Mouse (Mus musculus) midbrain, embryonic 10.5 days (tissue): Measurements from ENCODE around the gene Rtn4ip1. TPM values are rescaled to one million over a fixed set of nuclear protein-coding genes. Genes with fewer than 3 reads are reported as not detected.
A peak's percentile ranks its signal among the peaks of the same experiment; 100 is the strongest.
"Not testable (repeated sequence)": the region's sequence is repeated elsewhere in the genome, so short reads cannot be mapped to it uniquely, and the experiment has no call there.

Experiments
- DNase-seq: peaks from one replicate; pipeline ENCODE4 v3.0.0-alpha.2; 2017; ENCODE audit warnings: low spot score
- H3K27ac ChIP-seq: fragments of 300-500 bp; sonication (generic); replicated peaks from 2 replicates; pipeline ENCODE4 v1.5.1; 2016; ENCODE audit warnings: mild to moderate bottlenecking
- H3K27me3 ChIP-seq: fragments of 300-500 bp; sonication (generic); 2 replicates; pipeline ENCODE4 v1.6.1; 2016; ENCODE audit warnings: low read depth, mild to moderate bottlenecking; ENCODE audit not compliant: poor library complexity, severe bottlenecking
- H3K36me3 ChIP-seq: fragments of 300-500 bp; sonication (generic); 2 replicates; pipeline ENCODE4 v1.6.1; 2016; ENCODE audit warnings: mild to moderate bottlenecking, moderate library complexity
- H3K4me1 ChIP-seq: fragments of 300-500 bp; sonication (generic); 2 replicates; pipeline ENCODE4 v1.6.1; 2016
- H3K4me3 ChIP-seq: fragments of 300-500 bp; sonication (generic); 2 replicates; pipeline ENCODE4 v1.5.1; 2016; ENCODE audit warnings: mild to moderate bottlenecking, moderate library complexity
- H3K9me3 ChIP-seq: fragments of 300-500 bp; sonication (generic); replicated peaks from 2 replicates; pipeline ENCODE4 v1.6.1; 2016; ENCODE audit warnings: mild to moderate bottlenecking
- WGBS: fragments of 180-500 bp; shearing (Covaris S2); methylation state at CpG from one replicate; pipeline ENCODE4 v1.1.7; 2016; 5-methylcytosine and 5-hydroxymethylcytosine counted together
- polyA plus RNA-seq: library from polyadenylated mRNA; unstranded; fragments of >200 nt; fragmentation: Nextera tagmentation; extraction: Ambion mirVana; gene quantifications from 2 replicates; pipeline ENCODE4 v1.2.1, GENCODE M21; 2016

Gene Rtn4ip1
- polyA plus RNA-seq, 1 experiment from 2014 or later: 20.5 TPM

DNA sequence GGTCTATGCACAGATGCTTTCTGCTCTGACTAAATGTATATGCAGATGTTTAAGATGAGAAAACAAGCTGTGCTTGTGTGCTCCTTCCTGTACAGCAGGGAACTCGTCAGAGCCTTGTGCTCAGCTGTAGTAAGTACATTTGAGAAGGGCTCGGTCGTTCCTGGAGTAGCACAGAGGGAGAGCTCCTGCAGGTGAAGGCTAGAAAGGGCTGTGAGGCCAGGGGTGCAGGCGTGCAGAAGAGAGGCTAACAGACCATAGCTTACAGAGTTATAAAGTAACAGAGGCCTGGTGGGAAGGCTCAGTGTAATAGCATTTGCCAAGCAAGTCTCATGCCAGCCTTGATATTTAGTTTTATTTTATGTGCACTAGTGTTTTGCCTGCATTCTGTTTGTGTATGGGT is 43.8 kb downstream of the Rtn4ip1 start:
- H3K9me3 ChIP-seq: no peaks in the 10 kb centered on the region
- DNase-seq: no peak
- 83% methylated on average over 4 of the region's 4 CpGs for WGBS

DNA sequence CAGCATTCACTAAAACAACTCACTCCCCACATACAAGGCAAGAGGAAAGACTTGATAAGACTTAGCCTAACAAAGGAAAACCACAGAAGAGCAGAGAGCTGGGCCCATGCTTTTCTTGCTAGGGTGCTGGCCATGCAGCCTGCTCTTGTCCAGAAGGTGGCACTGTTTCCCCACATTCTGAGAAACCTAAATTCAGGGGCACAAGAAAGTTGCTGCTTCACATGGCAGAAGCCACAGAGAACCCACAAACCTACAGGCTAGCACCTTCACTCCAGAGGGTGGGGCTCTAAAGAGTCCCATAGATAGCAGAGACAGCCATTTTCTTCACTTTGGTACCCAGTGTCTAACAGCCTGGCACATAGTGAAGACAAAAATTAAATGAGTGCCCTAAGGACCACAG is 52.3 kb downstream of the Rtn4ip1 start:
- Histone ChIP-seq H3K4me1 (no peaks in the 10 kb centered on the region; the same call in 1 of the 2 replicates), H3K27me3 (no peaks in the 10 kb centered on the region), H3K9me3 (no peaks in the 10 kb centered on the region), H3K36me3 (peaks cover 4% of the 10 kb centered on the region), H3K4me3 (no peak overlapping the region), H3K27ac (no peak overlapping the region)
- DNase-seq: peak; percentile 73

More for the DNA sequence above, 43.8 kb downstream of the Rtn4ip1 start:
- Histone ChIP-seq H3K27me3 (no peaks in the 10 kb centered on the region), H3K4me1 (peaks cover 29% of the 10 kb centered on the region), H3K27ac (no peak overlapping the region), H3K4me3 (no peak overlapping the region), H3K36me3 (peaks cover 19% of the 10 kb centered on the region)

DNA sequence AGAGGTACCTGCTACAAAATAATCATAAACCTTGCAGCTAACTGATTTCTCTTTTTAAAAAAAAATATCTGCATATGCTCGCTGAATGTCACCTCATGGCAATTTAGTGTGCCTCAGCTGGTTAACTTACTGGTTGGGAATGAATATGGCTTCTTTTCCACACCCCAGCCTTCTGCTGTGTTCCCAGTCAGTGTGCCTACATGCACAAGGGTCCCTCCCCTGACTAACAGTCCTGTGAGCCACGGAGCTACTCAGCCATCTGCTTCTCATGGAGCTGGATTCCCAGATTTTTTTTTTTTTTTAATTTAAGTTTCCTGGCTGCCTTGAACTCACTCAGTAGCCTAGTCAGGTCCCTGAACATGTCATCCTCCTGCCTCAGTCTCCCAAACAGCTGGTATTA is 63.3 kb downstream of the Rtn4ip1 start:
- Histone ChIP-seq H3K27ac (no peak overlapping the region), H3K36me3 (no peaks in the 10 kb centered on the region), H3K4me1 (no peaks in the 10 kb centered on the region), H3K9me3 (no peaks in the 10 kb centered on the region), H3K27me3 (no peaks in the 10 kb centered on the region), H3K4me3 (no peak overlapping the region)
- DNase-seq: no peak
- 67% methylated on average over 2 of the region's 2 CpGs for WGBS

DNA sequence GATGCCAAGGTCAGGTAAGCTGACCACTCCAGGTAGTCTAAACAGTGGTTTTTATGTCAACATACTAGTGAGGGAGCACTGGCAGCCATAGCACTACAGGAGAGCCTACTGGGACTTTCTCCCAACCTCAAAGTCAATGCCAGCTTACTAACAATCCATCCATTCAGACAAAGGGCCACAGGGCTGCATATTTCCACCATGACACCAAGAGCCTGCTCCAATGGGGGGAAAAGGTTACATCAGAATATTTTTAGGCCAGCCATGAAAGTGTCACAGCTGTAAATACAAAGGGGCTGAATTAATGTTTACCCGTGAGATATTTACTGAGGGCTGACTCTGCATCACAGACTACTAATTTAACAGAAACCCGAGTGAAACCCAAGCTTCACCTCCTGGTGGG is 71.6 kb downstream of the Rtn4ip1 start:
- Histone ChIP-seq H3K9me3 (no peaks in the 10 kb centered on the region), H3K27me3 (no peaks in the 10 kb centered on the region), H3K27ac (no peak overlapping the region), H3K4me3 (no peak overlapping the region), H3K4me1 (no peaks in the 10 kb centered on the region), H3K36me3 (no peaks in the 10 kb centered on the region)
- WGBS: 72% methylated on average over 2 of the region's 2 CpGs
- DNase-seq: no peak

DNA sequence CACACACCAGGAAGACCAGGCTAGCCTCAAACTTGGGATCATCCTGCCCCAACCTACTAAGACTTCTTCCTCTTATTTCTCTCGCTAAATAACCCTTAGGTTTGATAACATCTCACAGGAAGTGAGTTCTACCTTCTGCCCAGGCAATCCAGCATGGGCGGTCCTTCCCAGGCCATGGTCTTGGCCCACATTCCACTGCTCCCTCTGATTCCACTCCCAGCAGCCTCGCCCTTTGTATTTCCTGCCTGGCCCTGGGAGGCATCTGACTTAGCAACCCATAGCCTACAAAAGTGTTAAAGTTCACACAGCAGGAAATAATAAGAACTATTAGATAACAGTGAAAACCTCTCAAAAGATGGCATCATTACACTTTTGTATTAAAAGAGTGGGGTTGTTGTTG is 75.7 kb downstream of the Rtn4ip1 start:
- no peaks in the 10 kb centered on the region for H3K36me3 ChIP-seq
- no peaks in the 10 kb centered on the region for H3K4me1 ChIP-seq
- DNase-seq: no peak
- no peaks in the 10 kb centered on the region for H3K27me3 ChIP-seq
- H3K4me3 ChIP-seq: no peak overlapping the region
- H3K9me3 ChIP-seq: no peaks in the 10 kb centered on the region
- no peak overlapping the region for H3K27ac ChIP-seq
- 72% methylated on average over 3 of the region's 3 CpGs for WGBS

DNA sequence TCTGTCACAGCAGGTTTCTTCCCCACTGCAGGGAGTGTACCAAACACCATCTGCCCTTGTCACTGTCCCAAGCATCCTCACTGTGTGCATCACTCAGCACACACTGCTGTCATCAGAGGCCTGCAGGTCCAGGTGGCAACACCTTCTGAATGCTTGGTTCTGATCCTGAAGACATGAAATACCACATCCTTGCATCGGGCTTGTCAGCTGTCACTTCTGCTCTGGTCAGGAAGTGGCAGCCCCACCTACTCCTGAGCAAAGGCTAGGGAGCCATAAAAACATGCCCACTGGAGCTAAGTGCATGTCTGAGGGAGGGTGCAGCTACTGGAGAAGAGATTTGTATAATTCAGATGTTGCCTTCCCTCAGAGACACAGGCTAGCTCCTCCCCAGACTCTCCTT is 78.5 kb downstream of the Rtn4ip1 start:
- H3K27me3 ChIP-seq: no peaks in the 10 kb centered on the region
- no peak overlapping the region for H3K4me3 ChIP-seq
- H3K27ac ChIP-seq: no peak overlapping the region
- no peaks in the 10 kb centered on the region for H3K4me1 ChIP-seq
- no peak for DNase-seq
- H3K36me3 ChIP-seq: no peaks in the 10 kb centered on the region
- WGBS: 86% methylated on average over 1 of the region's 1 CpGs
- H3K9me3 ChIP-seq: no peaks in the 10 kb centered on the region

DNA sequence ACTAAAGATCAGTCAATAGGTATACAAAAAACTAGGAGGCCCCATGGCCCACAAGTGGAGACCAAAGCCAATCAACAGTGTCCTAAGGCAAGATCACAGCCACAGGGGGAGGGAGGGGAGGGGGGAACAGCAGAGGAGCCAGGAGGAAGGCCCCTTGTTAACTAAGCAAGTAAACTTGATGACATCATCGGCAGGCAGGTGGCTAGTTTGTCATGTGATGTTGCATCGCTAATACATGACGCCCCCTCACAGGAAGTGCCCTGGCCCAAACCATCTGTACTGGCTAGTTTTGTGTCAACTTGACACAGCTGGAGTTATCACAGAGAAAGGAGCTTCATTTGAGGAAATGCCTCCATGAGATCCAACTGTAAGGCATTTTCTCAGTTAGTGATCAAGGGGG is 79.1 kb downstream of the Rtn4ip1 start:
- H3K27me3 ChIP-seq, H3K27ac ChIP-seq, H3K4me3 ChIP-seq, DNase-seq, H3K36me3 ChIP-seq, H3K4me1 ChIP-seq, H3K9me3 ChIP-seq: not testable (repeated sequence)
- WGBS: 90% methylated on average over 3 of the region's 3 CpGs

DNA sequence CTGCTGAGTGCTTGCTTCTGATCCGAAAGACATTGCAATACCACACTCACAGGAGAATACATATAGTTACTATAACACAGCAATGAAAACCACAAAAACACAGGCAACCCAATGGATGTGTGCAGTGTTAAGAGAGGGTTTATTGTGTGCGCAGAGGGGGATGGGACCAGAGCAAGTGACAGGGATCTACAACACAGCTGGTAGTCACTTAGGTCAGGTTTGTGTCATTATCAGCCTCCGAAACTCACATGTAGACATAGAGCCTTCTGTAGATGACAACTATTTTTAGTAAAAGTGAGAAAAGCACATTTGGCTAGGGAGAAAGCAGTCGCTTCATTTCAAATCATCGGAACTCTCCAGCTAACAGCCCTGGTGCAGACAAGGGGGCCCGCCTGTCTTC is 80.9 kb downstream of the Rtn4ip1 start:
- H3K36me3 ChIP-seq: no peaks in the 10 kb centered on the region
- H3K27me3 ChIP-seq: no peaks in the 10 kb centered on the region
- H3K27ac ChIP-seq: no peak overlapping the region
- H3K4me3 ChIP-seq: no peak overlapping the region
- no peaks in the 10 kb centered on the region for H3K9me3 ChIP-seq
- H3K4me1 ChIP-seq: no peaks in the 10 kb centered on the region
- 95% methylated on average over 6 of the region's 6 CpGs for WGBS
- DNase-seq: no peak

DNA sequence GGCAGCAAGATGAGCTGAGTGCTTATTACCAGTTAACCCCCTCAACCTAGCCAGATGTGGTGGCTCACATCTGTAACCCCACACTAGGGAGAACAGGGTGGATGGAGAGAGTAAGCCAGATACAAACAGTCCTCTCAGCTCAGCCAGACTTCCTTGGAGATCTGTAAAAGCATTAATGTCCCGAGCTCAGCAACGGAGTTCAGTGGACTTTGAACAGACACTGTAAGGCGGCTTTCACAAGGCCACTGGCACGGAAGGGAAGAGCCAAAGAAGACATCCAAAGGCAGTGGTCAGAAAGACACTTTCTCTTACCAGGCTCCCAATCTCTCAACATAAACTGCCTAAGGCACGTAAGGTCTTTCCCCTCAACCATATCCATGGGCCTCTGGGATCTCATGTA is 81.6 kb downstream of the Rtn4ip1 start:
- DNase-seq: no peak
- WGBS: 83% methylated on average over 5 of the region's 5 CpGs
- no peaks in the 10 kb centered on the region for H3K4me1 ChIP-seq
- H3K27ac ChIP-seq: no peak overlapping the region
- H3K36me3 ChIP-seq: no peaks in the 10 kb centered on the region
- H3K4me3 ChIP-seq: no peak overlapping the region
- H3K9me3 ChIP-seq: no peaks in the 10 kb centered on the region
- H3K27me3 ChIP-seq: no peaks in the 10 kb centered on the region

DNA sequence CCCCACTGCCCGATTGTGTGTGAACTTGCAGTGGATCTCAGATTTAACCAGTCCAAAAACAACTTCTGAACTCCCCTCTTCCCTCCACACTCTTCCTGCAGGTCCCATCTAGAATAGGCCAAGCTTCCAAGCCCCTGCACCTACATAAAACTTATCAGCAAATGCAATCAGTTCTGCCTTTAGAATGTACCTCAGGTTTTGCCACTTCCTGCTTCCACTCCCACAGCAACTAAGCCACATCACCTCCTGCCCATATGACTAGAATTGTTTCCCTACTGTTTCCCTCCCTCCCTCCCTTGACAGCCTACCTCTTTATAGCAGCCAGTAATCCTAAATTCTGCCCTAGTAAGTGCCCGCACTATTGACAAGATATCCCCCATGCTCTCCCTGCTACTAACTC is 82.3 kb downstream of the Rtn4ip1 start:
- Histone ChIP-seq H3K27me3 (no peaks in the 10 kb centered on the region), H3K36me3 (no peaks in the 10 kb centered on the region), H3K27ac (no peak overlapping the region), H3K9me3 (no peaks in the 10 kb centered on the region), H3K4me1 (no peaks in the 10 kb centered on the region), H3K4me3 (no peak overlapping the region)
- WGBS: 92% methylated on average over 2 of the region's 2 CpGs
- DNase-seq: no peak

DNA sequence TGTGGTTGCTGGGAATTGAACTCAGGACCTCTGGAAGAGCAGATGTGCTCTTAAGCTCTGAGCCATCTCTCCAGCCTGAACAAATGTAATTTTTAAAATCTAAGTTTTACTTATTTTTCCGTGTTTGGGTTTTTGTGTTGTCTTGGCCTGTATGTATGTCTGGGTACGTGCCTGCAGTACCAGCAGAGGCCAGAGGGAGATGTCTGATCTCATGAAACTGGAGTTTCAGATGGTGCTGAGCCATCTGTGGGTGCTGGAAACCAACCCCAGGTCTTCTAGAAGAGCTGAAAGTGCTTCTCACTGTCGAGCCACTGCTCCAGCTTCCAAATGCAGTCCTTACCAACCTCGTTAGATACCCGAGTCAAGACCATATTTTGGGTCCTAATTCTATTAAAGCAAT is 89.7 kb downstream of the Rtn4ip1 start:
- Histone ChIP-seq H3K9me3 (no peaks in the 10 kb centered on the region), H3K27me3 (no peaks in the 10 kb centered on the region), H3K36me3 (no peaks in the 10 kb centered on the region), H3K4me3 (no peak overlapping the region), H3K4me1 (peaks cover 7% of the 10 kb centered on the region), H3K27ac (no peak overlapping the region)
- DNase-seq: no peak
- 95% methylated on average over 5 of the region's 5 CpGs for WGBS

DNA sequence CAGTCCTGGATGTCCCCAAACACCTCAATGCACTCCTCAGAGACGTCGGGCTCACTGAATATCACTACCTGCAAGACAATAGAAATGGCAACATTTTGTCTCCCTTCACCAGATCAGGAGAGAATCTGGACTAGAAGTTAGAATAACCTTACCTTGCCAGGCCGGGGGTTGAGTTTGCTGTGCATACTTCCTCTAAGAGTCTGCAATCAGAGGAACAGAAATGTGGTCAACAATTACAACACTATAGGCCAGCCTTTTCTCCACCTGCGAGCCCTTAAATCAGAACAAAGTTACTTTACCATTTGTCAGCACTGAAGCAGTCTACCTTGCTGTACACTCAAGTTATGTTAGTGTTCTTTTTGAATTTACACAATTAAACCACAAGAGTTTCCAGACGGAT is 90.9 kb downstream of the Rtn4ip1 start:
- Histone ChIP-seq H3K4me1 (peaks cover 7% of the 10 kb centered on the region), H3K9me3 (no peaks in the 10 kb centered on the region), H3K4me3 (no peak overlapping the region), H3K36me3 (no peaks in the 10 kb centered on the region), H3K27ac (no peak overlapping the region), H3K27me3 (no peaks in the 10 kb centered on the region)
- WGBS: 87% methylated on average over 5 of the region's 5 CpGs
- DNase-seq: no peak

DNA sequence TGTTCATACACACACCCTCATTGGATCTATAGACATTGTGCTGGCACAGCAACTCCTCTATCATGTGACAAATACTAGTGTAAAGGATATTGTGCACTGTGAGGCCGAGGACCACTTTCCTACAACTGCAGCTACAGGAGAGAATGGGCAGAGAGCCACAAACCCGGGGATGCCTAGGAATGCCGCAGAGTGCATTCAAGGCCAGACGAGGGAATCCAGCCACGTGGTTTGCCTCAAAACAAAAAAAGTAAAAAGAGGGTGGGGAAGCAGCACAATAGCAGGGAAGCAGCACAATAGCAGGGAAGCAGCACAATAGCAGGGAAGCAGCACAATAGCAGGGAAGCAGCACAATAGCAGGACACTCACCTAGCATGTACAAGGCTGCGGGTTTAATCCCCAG is 91.6 kb downstream of the Rtn4ip1 start:
- H3K9me3 ChIP-seq: no peaks in the 10 kb centered on the region
- H3K36me3 ChIP-seq: no peaks in the 10 kb centered on the region
- no peak overlapping the region for H3K27ac ChIP-seq
- 19% methylated on average over 6 of the region's 6 CpGs for WGBS
- 0 out of 2 replicates have a peak, but pooled peaks cover 5% of the 10 kb centered on the region for H3K27me3 ChIP-seq
- no peak for DNase-seq
- no peak overlapping the region for H3K4me3 ChIP-seq
- peaks cover 7% of the 10 kb centered on the region for H3K4me1 ChIP-seq

DNA sequence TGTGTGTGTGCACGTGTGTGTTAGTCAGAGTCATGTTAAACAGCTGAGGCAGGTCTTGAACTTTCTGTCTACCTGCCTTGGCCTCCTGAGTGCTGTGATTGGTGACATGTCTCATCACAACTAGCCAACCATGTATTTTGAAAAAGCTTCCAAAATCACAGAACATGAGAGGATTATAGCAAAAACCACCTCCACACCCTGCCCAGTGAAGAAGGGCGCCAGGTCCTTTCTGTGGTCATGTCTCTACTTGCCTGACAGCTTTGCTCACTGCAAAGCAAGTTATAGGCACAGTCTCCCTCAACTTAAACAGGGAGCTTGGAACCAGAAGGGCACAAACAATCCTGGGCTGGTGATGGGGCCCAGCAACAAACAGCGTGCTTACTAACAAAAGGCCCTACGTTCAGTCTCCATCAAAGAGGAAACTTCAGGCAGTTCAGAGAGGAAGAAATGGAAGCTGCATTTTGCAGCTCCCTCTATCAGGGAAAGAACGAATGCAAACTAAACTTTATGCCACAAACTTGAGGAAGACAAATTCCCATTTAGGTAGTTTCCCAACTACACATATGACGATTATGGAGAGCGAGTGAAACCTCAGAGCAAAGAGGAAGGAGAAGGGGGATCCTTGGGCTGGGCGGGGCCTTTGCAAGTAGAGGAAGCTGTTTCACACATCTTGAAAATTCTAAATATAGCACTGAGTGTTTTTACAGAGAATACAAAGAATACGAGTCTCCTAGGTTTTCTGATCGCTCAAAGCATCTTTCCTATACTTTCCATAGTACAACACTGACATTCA is 94.4 kb downstream of the Rtn4ip1 start:
- no peak for DNase-seq
- H3K4me1 ChIP-seq: peaks cover 7% of the 10 kb centered on the region
- peaks cover 22% of the 10 kb centered on the region for H3K27me3 ChIP-seq
- H3K9me3 ChIP-seq: no peaks in the 10 kb centered on the region
- no peaks in the 10 kb centered on the region for H3K36me3 ChIP-seq
- no peak overlapping the region for H3K27ac ChIP-seq
- WGBS: 83% methylated on average over 10 of the region's 10 CpGs
- H3K4me3 ChIP-seq: no peak overlapping the region
